Mouse (Mus musculus) B cell, adult 2 months (primary cell): ENCODE results near the gene Prkcb.

Experiments
- DNase-seq, 2 experiments: peaks; one replicate each; pipeline ENCODE4 v3.0.0; 2022

The Prkcb gene

GRCm38 (mm10) chr7:122290165-122290564 lies 1.6 kb downstream of the Prkcb start:
- DNase-seq, result peak; percentile 70 to 72

GRCm38 (mm10) chr7:122290771-122291170 lies 2.2 kb downstream of the Prkcb start:
- DNase-seq, result no peak

GRCm38 (mm10) chr7:122292151-122292550 lies 3.6 kb downstream of the Prkcb start:
- DNase-seq, result no peak

GRCm38 (mm10) chr7:122294111-122294510 lies 5.6 kb downstream of the Prkcb start:
- DNase-seq, result no peak

- DNase-seq, result no peak
Measured at GRCm38 (mm10) chr7:122295363-122295762, 6.8 kb downstream of the Prkcb start.

- peak in 1 of 2 experiments; percentile 42 for DNase-seq
Measured at GRCm38 (mm10) chr7:122296331-122296730, 7.8 kb downstream of the Prkcb start.

- DNase-seq, result no peak
Measured at GRCm38 (mm10) chr7:122296805-122297204, 8.3 kb downstream of the Prkcb start.

GRCm38 (mm10) chr7:122297627-122298026 lies 9.1 kb downstream of the Prkcb start:
- DNase-seq, result no peak

- DNase-seq, result no peak
Measured at GRCm38 (mm10) chr7:122298715-122299114, 10.2 kb downstream of the Prkcb start.

- peak in 1 of 2 experiments; percentile 40 for DNase-seq
Measured at GRCm38 (mm10) chr7:122300538-122300937, 12.0 kb downstream of the Prkcb start.

GRCm38 (mm10) chr7:122302538-122302937 lies 14.0 kb downstream of the Prkcb start:
- DNase-seq, result no peak

GRCm38 (mm10) chr7:122303988-122304387 lies 15.4 kb downstream of the Prkcb start:
- DNase-seq, result no peak

- no peak for DNase-seq
Measured at GRCm38 (mm10) chr7:122304521-122304920, 16.0 kb downstream of the Prkcb start.

GRCm38 (mm10) chr7:122307241-122307640 lies 18.7 kb downstream of the Prkcb start:
- DNase-seq, result no peak

- DNase-seq, result no peak
Measured at GRCm38 (mm10) chr7:122308661-122309060, 20.1 kb downstream of the Prkcb start.

GRCm38 (mm10) chr7:122309909-122310725 lies 21.6 kb downstream of the Prkcb start:
- DNase-seq, result peak; percentile 64 to 67

GRCm38 (mm10) chr7:122310726-122311018 lies 22.1 kb downstream of the Prkcb start:
- no peak for DNase-seq

- no peak for DNase-seq
Measured at GRCm38 (mm10) chr7:122313690-122314477, 25.3 kb downstream of the Prkcb start.

- peak; percentile 63 to 70 for DNase-seq
Measured at GRCm38 (mm10) chr7:122315720-122316331, 27.3 kb downstream of the Prkcb start.

GRCm38 (mm10) chr7:122316681-122317080 lies 28.1 kb downstream of the Prkcb start:
- DNase-seq, result no peak

GRCm38 (mm10) chr7:122317485-122317884 lies 28.9 kb downstream of the Prkcb start:
- peak; percentile 79 to 83 for DNase-seq

GRCm38 (mm10) chr7:122319566-122319965 lies 31.0 kb downstream of the Prkcb start:
- DNase-seq, result no peak

- no peak for DNase-seq
Measured at GRCm38 (mm10) chr7:122320843-122321544, 32.4 kb downstream of the Prkcb start.
